Mouse (Mus musculus): ENCODE data around the gene Zbtb38. TPM values are rescaled to one million over a fixed set of nuclear protein-coding genes. Genes with fewer than 3 reads are reported as not detected.

The Zbtb38 gene
- polyA plus RNA-seq, 1 experiment from 2014 or later, result 24.7 TPM

GRCm38 (mm10) chr9:96740712-96741364 lies 11.8 kb downstream of the Zbtb38 start:
- 66% methylated on average over 15 of the region's 15 CpGs for WGBS (ENCODE audit: insufficient replicate concordance)
- no peaks in the 10 kb centered on the region for H3K36me3 ChIP-seq (ENCODE audit: control insufficient read depth, insufficient read depth, low read length)
- H3K4me2 ChIP-seq, result peak overlapping the region; percentile 31
- peaks cover 21% of the 10 kb centered on the region for H3K4me1 ChIP-seq (ENCODE audit: control insufficient read depth, insufficient read depth, low read length)
- H3K4me3 ChIP-seq (ENCODE audit: low read depth, low read length), result no peak overlapping the region
- no peaks in the 10 kb centered on the region for H3K27me3 ChIP-seq (ENCODE audit: control insufficient read depth, insufficient read depth, low read length)
- no peaks in the 10 kb centered on the region for H3K9me3 ChIP-seq (replicated peaks; ENCODE audit: control insufficient read depth, low read length)
- H3K9ac ChIP-seq (ENCODE audit: low read depth, low read length), result peak overlapping the region; percentile 11
- no peak for ATAC-seq (replicated peaks; ENCODE audit: insufficient number of reproducible peaks, low FRiP score, low TSS enrichment)
- peak overlapping the region; percentile 95 for H3K27ac ChIP-seq (ENCODE audit: low read depth, low read length)

GRCm38 (mm10) chr9:96739808-96740711 lies 12.6 kb downstream of the Zbtb38 start:
- peak overlapping the region; percentile 95 for H3K27ac ChIP-seq (ENCODE audit: low read depth, low read length)
- H3K36me3 ChIP-seq (ENCODE audit: control insufficient read depth, insufficient read depth, low read length), result no peaks in the 10 kb centered on the region
- no peaks in the 10 kb centered on the region for H3K27me3 ChIP-seq (ENCODE audit: control insufficient read depth, insufficient read depth, low read length)
- H3K4me2 ChIP-seq, result peak overlapping the region; percentile 31
- H3K4me1 ChIP-seq (ENCODE audit: control insufficient read depth, insufficient read depth, low read length), result peaks cover 25% of the 10 kb centered on the region
- 48% methylated on average over 22 of the region's 22 CpGs for WGBS (ENCODE audit: insufficient replicate concordance)
- peak overlapping the region; percentile 47 for H3K9ac ChIP-seq (ENCODE audit: low read depth, low read length)
- H3K9me3 ChIP-seq (replicated peaks; ENCODE audit: control insufficient read depth, low read length), result no peaks in the 10 kb centered on the region
- no peak overlapping the region for H3K4me3 ChIP-seq (ENCODE audit: low read depth, low read length)
- ATAC-seq (replicated peaks; ENCODE audit: insufficient number of reproducible peaks, low FRiP score, low TSS enrichment), result no peak

GRCm38 (mm10) chr9:96738563-96739355 lies 13.9 kb downstream of the Zbtb38 start:
- no peak overlapping the region for H3K4me2 ChIP-seq
- no peak for ATAC-seq (replicated peaks; ENCODE audit: insufficient number of reproducible peaks, low FRiP score, low TSS enrichment)
- no peaks in the 10 kb centered on the region for H3K36me3 ChIP-seq (ENCODE audit: control insufficient read depth, insufficient read depth, low read length)
- H3K4me3 ChIP-seq (ENCODE audit: low read depth, low read length), result no peak overlapping the region
- no peaks in the 10 kb centered on the region for H3K9me3 ChIP-seq (replicated peaks; ENCODE audit: control insufficient read depth, low read length)
- H3K27me3 ChIP-seq (ENCODE audit: control insufficient read depth, insufficient read depth, low read length), result no peaks in the 10 kb centered on the region
- H3K27ac ChIP-seq (ENCODE audit: low read depth, low read length), result peak overlapping the region; percentile 95
- H3K9ac ChIP-seq (ENCODE audit: low read depth, low read length), result no peak overlapping the region
- 77% methylated on average over 13 of the region's 13 CpGs for WGBS (ENCODE audit: insufficient replicate concordance)
- peaks cover 34% of the 10 kb centered on the region for H3K4me1 ChIP-seq (ENCODE audit: control insufficient read depth, insufficient read depth, low read length)

GRCm38 (mm10) chr9:96735946-96736345 lies 16.7 kb downstream of the Zbtb38 start:
- Histone ChIP-seq H3K36me3 (ENCODE audit: control insufficient read depth, insufficient read depth, low read length) (no peaks in the 10 kb centered on the region), H3K9me3 (replicated peaks; ENCODE audit: control insufficient read depth, low read length) (no peaks in the 10 kb centered on the region), H3K4me2 (no peak overlapping the region), H3K9ac (ENCODE audit: low read depth, low read length) (no peak overlapping the region), H3K27ac (ENCODE audit: low read depth, low read length) (0 out of 2 replicates have a peak overlapping the region, but pooled peaks have one; percentile 24), H3K4me1 (ENCODE audit: control insufficient read depth, insufficient read depth, low read length) (peaks cover 43% of the 10 kb centered on the region), H3K27me3 (ENCODE audit: control insufficient read depth, insufficient read depth, low read length) (no peaks in the 10 kb centered on the region), H3K4me3 (ENCODE audit: low read depth, low read length) (no peak overlapping the region)
- WGBS (ENCODE audit: insufficient replicate concordance), result 64% methylated on average over 4 of the region's 4 CpGs
- no peak for ATAC-seq (replicated peaks; ENCODE audit: insufficient number of reproducible peaks, low FRiP score, low TSS enrichment)

GRCm38 (mm10) chr9:96733425-96733717 lies 19.3 kb downstream of the Zbtb38 start:
- ATAC-seq (replicated peaks; ENCODE audit: insufficient number of reproducible peaks, low FRiP score, low TSS enrichment), result no peak
- H3K9me3 ChIP-seq (replicated peaks; ENCODE audit: control insufficient read depth, low read length), result no peaks in the 10 kb centered on the region
- H3K4me3 ChIP-seq (ENCODE audit: low read depth, low read length), result no peak overlapping the region
- H3K27ac ChIP-seq (ENCODE audit: low read depth, low read length), result peak overlapping the region; percentile 52; the same call in 1 of the 2 replicates
- H3K4me1 ChIP-seq (ENCODE audit: control insufficient read depth, insufficient read depth, low read length), result peaks cover 33% of the 10 kb centered on the region
- H3K36me3 ChIP-seq (ENCODE audit: control insufficient read depth, insufficient read depth, low read length), result no peaks in the 10 kb centered on the region
- H3K27me3 ChIP-seq (ENCODE audit: control insufficient read depth, insufficient read depth, low read length), result no peaks in the 10 kb centered on the region
- no peak overlapping the region; the same call in 1 of the 2 replicates for H3K4me2 ChIP-seq
- 95% methylated on average over 4 of the region's 4 CpGs for WGBS (ENCODE audit: insufficient replicate concordance)
- peak overlapping the region; percentile 49; the same call in 1 of the 2 replicates for H3K9ac ChIP-seq (ENCODE audit: low read depth, low read length)

GRCm38 (mm10) chr9:96732644-96733424 lies 19.8 kb downstream of the Zbtb38 start:
- no peak overlapping the region for H3K4me3 ChIP-seq (ENCODE audit: low read depth, low read length)
- peak overlapping the region; percentile 49; the same call in 1 of the 2 replicates for H3K9ac ChIP-seq (ENCODE audit: low read depth, low read length)
- peaks cover 37% of the 10 kb centered on the region for H3K4me1 ChIP-seq (ENCODE audit: control insufficient read depth, insufficient read depth, low read length)
- peak overlapping the region; percentile 52 for H3K27ac ChIP-seq (ENCODE audit: low read depth, low read length)
- H3K4me2 ChIP-seq, result peak overlapping the region; percentile 41
- no peak for ATAC-seq (replicated peaks; ENCODE audit: insufficient number of reproducible peaks, low FRiP score, low TSS enrichment)
- no peaks in the 10 kb centered on the region for H3K36me3 ChIP-seq (ENCODE audit: control insufficient read depth, insufficient read depth, low read length)
- no peaks in the 10 kb centered on the region for H3K9me3 ChIP-seq (replicated peaks; ENCODE audit: control insufficient read depth, low read length)
- H3K27me3 ChIP-seq (ENCODE audit: control insufficient read depth, insufficient read depth, low read length), result no peaks in the 10 kb centered on the region
- WGBS (ENCODE audit: insufficient replicate concordance), result 65% methylated on average over 17 of the region's 17 CpGs

GRCm38 (mm10) chr9:96731961-96732511 lies 20.6 kb downstream of the Zbtb38 start:
- Histone ChIP-seq H3K9ac (ENCODE audit: low read depth, low read length) (no peak overlapping the region), H3K4me1 (ENCODE audit: control insufficient read depth, insufficient read depth, low read length) (peaks cover 45% of the 10 kb centered on the region), H3K27ac (ENCODE audit: low read depth, low read length) (peak overlapping the region; percentile 50), H3K36me3 (ENCODE audit: control insufficient read depth, insufficient read depth, low read length) (no peaks in the 10 kb centered on the region), H3K4me3 (ENCODE audit: low read depth, low read length) (no peak overlapping the region), H3K9me3 (replicated peaks; ENCODE audit: control insufficient read depth, low read length) (no peaks in the 10 kb centered on the region), H3K27me3 (ENCODE audit: control insufficient read depth, insufficient read depth, low read length) (no peaks in the 10 kb centered on the region), H3K4me2 (peak overlapping the region; percentile 41)
- no peak for ATAC-seq (replicated peaks; ENCODE audit: insufficient number of reproducible peaks, low FRiP score, low TSS enrichment)
- WGBS (ENCODE audit: insufficient replicate concordance), result 47% methylated on average over 14 of the region's 14 CpGs

Data from heart, embryonic 11.5 days (tissue).